Mouse (Mus musculus) induced T-regulatory cell, adult 2 months (primary cell): ENCODE measurements around the gene Runx2.

Source experiments
- DNase-seq: peaks from one replicate; pipeline ENCODE4 v3.0.0-alpha.2; 2012; ENCODE audit warnings: low read depth

Runx2 gene

DNA sequence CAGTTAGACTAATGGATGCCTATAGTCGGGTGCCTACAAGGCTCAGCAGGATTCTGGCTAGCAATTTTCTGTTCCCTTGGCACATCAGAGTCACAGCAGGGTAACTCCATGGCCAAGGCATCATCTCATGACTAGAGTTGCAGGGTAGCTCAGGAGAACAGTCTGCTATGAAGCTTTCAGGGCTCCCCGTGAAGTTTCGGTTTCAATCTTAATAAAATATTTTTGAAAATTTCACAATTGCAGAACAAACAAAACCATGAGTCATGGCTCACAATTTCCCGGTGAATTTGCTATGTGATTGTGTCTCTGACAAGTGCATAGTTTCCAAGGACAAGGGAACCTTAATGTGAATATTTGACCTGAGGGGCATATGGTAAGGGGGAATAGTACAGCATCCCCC is 355.6 kb downstream of the Runx2 start:
- DNase-seq, result peak; percentile 85

- DNase-seq, result peak; percentile 74
Observed at GRCm38 (mm10) chr17:44456696-44457095, 357.9 kb downstream of the Runx2 start.

DNA sequence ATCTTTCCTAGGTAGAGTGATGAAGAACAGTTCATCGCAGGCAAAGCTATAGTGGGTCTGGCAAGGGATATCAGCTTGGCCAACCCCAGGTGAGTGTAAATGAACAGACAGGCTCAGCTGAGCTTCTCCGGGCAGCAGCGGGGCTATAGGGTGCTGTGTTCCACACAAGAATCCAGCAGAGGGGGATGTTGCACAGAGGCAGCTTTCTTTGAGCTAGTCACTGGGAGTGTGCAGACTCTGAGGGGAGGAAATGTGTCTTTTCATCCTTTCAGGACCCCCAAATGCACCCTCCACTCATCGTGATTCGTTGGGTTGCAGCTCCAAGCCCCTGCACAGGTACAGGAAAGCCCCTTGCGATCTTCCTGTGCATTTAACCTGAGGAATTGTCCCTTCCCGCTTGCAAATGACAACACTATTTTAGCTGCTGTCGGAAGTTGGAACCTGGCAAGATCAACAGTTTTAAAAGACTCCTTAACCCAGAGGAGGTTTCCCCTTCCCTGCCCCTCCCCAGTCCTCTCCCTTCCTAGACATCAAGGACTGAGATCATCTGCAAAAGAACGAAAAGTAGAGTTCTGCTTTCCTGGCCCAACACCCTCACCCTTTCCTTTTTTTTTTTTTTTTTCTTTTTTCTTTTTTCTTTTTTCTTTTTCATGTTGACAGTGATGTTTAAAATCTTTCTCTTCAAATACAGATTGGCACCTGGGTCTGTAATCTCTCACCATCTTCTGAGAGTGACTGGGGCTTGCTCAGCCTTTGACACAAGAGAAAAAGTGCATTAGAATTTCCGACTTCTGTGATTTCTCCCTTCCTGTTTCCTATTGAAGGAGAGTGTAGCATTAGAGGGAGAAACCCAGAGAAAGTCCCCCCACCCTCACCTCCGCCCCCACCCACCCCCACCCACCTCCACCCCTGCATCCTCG is 358.7 kb downstream of the Runx2 start:
- peak; percentile 91 for DNase-seq

DNA sequence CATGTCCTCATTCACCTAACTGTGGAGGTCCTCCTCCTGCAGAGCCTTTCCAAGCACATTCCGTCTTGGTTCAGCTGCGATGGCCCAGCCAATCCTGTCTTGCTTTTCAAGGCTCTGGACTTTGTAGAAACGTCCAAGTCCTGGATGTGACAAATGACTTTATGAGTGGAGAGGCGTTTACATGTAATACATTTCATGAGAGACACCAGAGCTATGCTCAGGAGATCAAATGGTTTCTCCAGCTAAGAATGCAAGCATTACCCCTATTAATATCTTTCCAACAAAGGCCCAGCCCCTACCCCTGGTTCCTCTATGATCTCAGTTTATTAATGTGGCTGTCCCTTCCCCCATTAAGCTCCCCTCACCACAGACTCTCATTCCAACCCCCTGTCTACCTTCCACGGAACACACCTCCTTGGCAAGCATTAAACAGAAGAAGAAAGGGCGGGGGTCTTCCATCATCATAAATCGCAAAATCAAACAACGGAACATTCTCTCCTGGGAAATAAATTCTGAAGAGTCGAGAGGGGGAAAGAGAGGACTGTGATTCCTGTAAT is 364.6 kb downstream of the Runx2 start:
- no peak for DNase-seq
